Comparison of ENCODE assay signal across 30 mouse cellular contexts in the genomic region with DNA sequence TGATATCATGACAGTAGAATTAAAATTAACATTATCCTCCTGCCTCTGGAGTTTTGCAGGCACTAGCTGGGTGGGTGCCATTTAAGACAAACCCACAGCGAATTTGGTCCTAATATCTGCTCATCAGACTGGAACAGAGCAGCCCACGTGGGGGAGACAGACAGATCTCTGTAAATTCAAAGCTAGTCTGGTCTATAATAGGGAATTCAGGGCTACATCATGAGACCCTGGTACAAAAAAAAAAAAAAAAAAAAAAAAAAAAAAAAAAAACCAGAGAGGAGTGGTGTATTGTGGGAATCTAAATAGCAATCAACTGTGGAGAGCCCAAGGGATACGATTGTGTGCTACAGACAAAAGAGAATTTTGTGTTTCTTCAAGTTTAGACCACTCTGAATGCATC.
"Had no signal": no experiment of that assay in that cellular context is flagged by ENCODE, and none has a peak within 500 bp of the region (broad histone marks: within the 10 kb centered on the region; RNA-seq: fewer than 3 reads in every experiment).

No protein-coding gene starts in this region.

- H3K9ac ChIP-seq: heart, embryonic 12.5 days; heart, embryonic 13.5 days; heart, embryonic 15.5 days; hindbrain, embryonic 12.5 days; hindbrain, embryonic 13.5 days; hindbrain, embryonic 14.5 days; hindbrain, embryonic 15.5 days; intestine, embryonic 15.5 days; kidney, embryonic 15.5 days had no signal

- H3K4me1 ChIP-seq: heart, embryonic 13.5 days; heart, embryonic 15.5 days; intestine, embryonic 15.5 days; kidney, embryonic 15.5 days had no signal

- H3K9me3 ChIP-seq: heart, embryonic 12.5 days; heart, embryonic 13.5 days; heart, embryonic 15.5 days; hindbrain, embryonic 10.5 days; hindbrain, embryonic 12.5 days; hindbrain, embryonic 13.5 days; hindbrain, embryonic 15.5 days; intestine, embryonic 15.5 days; kidney, embryonic 15.5 days had no signal

- H3K27ac ChIP-seq: heart, embryonic 13.5 days; heart, embryonic 15.5 days; hindbrain, embryonic 10.5 days; hindbrain, embryonic 12.5 days; hindbrain, embryonic 13.5 days; hindbrain, embryonic 14.5 days; hindbrain, embryonic 15.5 days; hindbrain, postnatal 0 days; intestine, embryonic 15.5 days; kidney, embryonic 15.5 days; kidney, postnatal 0 days; layer of hippocampus, adult 2 months; left cerebral cortex, adult 2 months had no signal

- DNase-seq: heart, postnatal 10 days; heart, postnatal 14 days; heart, postnatal 36 days; heart, postnatal 4 days; kidney, adult 11 months; kidney, adult 18-20 months; kidney, adult 2 months; kidney, adult 8-10 months; kidney, adult 9 months; kidney, postnatal 10 days; kidney, postnatal 14 days; kidney, postnatal 25 days; kidney, postnatal 36 days; kidney, postnatal 4 days; layer of hippocampus, adult 9-11 months; layer of hippocampus, postnatal 36 days had no signal

- H3K4me3 ChIP-seq: heart, embryonic 12.5 days; heart, embryonic 13.5 days; heart, embryonic 15.5 days; hindbrain, embryonic 10.5 days; hindbrain, embryonic 12.5 days; hindbrain, embryonic 13.5 days; hindbrain, embryonic 15.5 days; intestine, embryonic 15.5 days; kidney, embryonic 15.5 days; layer of hippocampus, adult 2 months; left cerebral cortex, adult 2 months had no signal

- H3K36me3 ChIP-seq: heart, embryonic 12.5 days; heart, embryonic 13.5 days; heart, embryonic 15.5 days; hindbrain, embryonic 10.5 days; hindbrain, embryonic 12.5 days; hindbrain, embryonic 13.5 days; hindbrain, embryonic 15.5 days; intestine, embryonic 15.5 days; kidney, embryonic 15.5 days had no signal

- H3K27me3 ChIP-seq: heart, embryonic 12.5 days; heart, embryonic 13.5 days; heart, embryonic 15.5 days; hindbrain, embryonic 15.5 days; intestine, embryonic 15.5 days; kidney, embryonic 15.5 days had no signal
